Mouse (Mus musculus) layer of hippocampus, adult 2 months (tissue): ENCODE measurements around the gene AU022252. TPM values are rescaled to one million over a fixed set of nuclear protein-coding genes. Genes with fewer than 3 reads are reported as not detected.
A peak's percentile ranks its signal among the peaks of the same experiment; 100 is the strongest.

Experiments used
- DNase-seq, 2 experiments: peaks; one replicate each; pipeline ENCODE4 v3.0.0; 2022; ENCODE audit warnings: low spot score in 2 of 2
- H3K27ac ChIP-seq: fragments of 200-600 bp; 2 replicates; pipeline ENCODE4 v1.8.1; 2022
- H3K4me3 ChIP-seq: fragments of 200-600 bp; 2 replicates; pipeline ENCODE4 v1.8.1; 2022; ENCODE audit warnings: mild to moderate bottlenecking
- CTCF ChIP-seq: fragments of 200-600 bp; conservative IDR thresholded peaks from 2 replicates; pipeline ENCODE4 v1.8.1; 2022; ENCODE audit warnings: antibody characterized with exemption, mild to moderate bottlenecking, moderate library complexity
- total RNA-seq, 2 experiments: library from RNA; stranded (reverse); gene quantifications; 2 replicates each; pipeline ENCODE4 v1.2.3; 2021

The AU022252 gene
- total RNA-seq, 2 experiments from 2014 or later, result 30.5 to 31.9 TPM

GRCm38 (mm10) chr4:119167663-119168062 lies 64.8 kb downstream of the AU022252 start:
- TF ChIP-seq CTCF, result peak; percentile 94
- Histone ChIP-seq H3K27ac (no peak overlapping the region), H3K4me3 (no peak overlapping the region)
- DNase-seq, result peak; percentile 81 to 90

- DNase-seq, result no peak
- TF ChIP-seq CTCF, result no peak
Observed at GRCm38 (mm10) chr4:119167068-119167467, 65.4 kb downstream of the AU022252 start.

GRCm38 (mm10) chr4:119165916-119166315 lies 66.6 kb downstream of the AU022252 start:
- TF ChIP-seq CTCF, result no peak
- DNase-seq, result no peak
- Histone ChIP-seq H3K4me3 (no peak overlapping the region), H3K27ac (no peak overlapping the region)

More at GRCm38 (mm10) chr4:119167068-119167467, 65.4 kb downstream of the AU022252 start:
- no peak overlapping the region for H3K27ac ChIP-seq
- H3K4me3 ChIP-seq, result no peak overlapping the region

GRCm38 (mm10) chr4:119162990-119163389 lies 69.5 kb downstream of the AU022252 start:
- Histone ChIP-seq H3K27ac (no peak overlapping the region), H3K4me3 (no peak overlapping the region)
- DNase-seq, result no peak
- peak; percentile 33 for TF ChIP-seq CTCF

- DNase-seq, result no peak
- Histone ChIP-seq H3K27ac (no peak overlapping the region), H3K4me3 (no peak overlapping the region)
- TF ChIP-seq CTCF, result no peak
Observed at GRCm38 (mm10) chr4:119161358-119161757, 71.2 kb downstream of the AU022252 start.

- no peak overlapping the region for H3K27ac ChIP-seq
- no peak overlapping the region for H3K4me3 ChIP-seq
- no peak for TF ChIP-seq CTCF
Observed at GRCm38 (mm10) chr4:119157891-119158290, 74.6 kb downstream of the AU022252 start.

GRCm38 (mm10) chr4:119157186-119157585 lies 75.3 kb downstream of the AU022252 start:
- DNase-seq, result peak in 1 of 2 experiments; percentile 71
- TF ChIP-seq CTCF, result peak; percentile 78
- no peak overlapping the region for H3K4me3 ChIP-seq
- H3K27ac ChIP-seq, result no peak overlapping the region

More at GRCm38 (mm10) chr4:119157891-119158290, 74.6 kb downstream of the AU022252 start:
- no peak for DNase-seq

Other genes with a start within 250 kb of the AU022252 start
- gene Slc2a1, start 124.0 kb downstream of the AU022252 start, total RNA-seq, result 10 to 100 TPM; 94.5 to 96.4 TPM
- gene Zfp691, start 58.5 kb downstream of the AU022252 start, total RNA-seq, result 1 to 10 TPM; 6.1 to 6.5 TPM
- gene Ermap, start 42.7 kb downstream of the AU022252 start, total RNA-seq, result under 1 TPM; 0.32 to 0.44 TPM
- 10 to 100 TPM; 13.9 to 16.6 TPM for gene Svbp, start 37.4 kb downstream of the AU022252 start, total RNA-seq
- gene Tmem269, start 14.5 kb downstream of the AU022252 start, total RNA-seq, result under 1 TPM; 0.77 to 0.93 TPM
- 1 to 10 TPM; 9.6 to 9.9 TPM for gene P3h1, start 203 bp upstream of the AU022252 start, total RNA-seq
- gene Cldn19, start 22.7 kb upstream of the AU022252 start, total RNA-seq, result under 1 TPM; 0.37 to 0.69 TPM
- gene Ybx1, start 61.9 kb upstream of the AU022252 start, total RNA-seq, result 100 to 1,000 TPM; 266 to 269 TPM
- 10 to 100 TPM; 14.7 to 16.0 TPM for gene Ppih, start 87.8 kb upstream of the AU022252 start, total RNA-seq
- 10 to 100 TPM; 24.8 to 25.8 TPM for gene Ccdc30, start 182.8 kb upstream of the AU022252 start, total RNA-seq
- gene Ppcs, start 189.7 kb upstream of the AU022252 start, total RNA-seq, result 1 to 10 TPM; 7.0 to 7.2 TPM
- under 1 TPM; 0.39 to 0.41 TPM for gene Zmynd12, start 190.1 kb upstream of the AU022252 start, total RNA-seq